Mouse (Mus musculus) spleen, postnatal 14 days (tissue): ENCODE measurements around the gene Endov.

Source experiments
- DNase-seq, 2 experiments: peaks; one replicate each; pipeline ENCODE4 v3.0.0; 2021 to 2022; ENCODE audit warnings: low spot score in 2 of 2

Endov gene

DNA sequence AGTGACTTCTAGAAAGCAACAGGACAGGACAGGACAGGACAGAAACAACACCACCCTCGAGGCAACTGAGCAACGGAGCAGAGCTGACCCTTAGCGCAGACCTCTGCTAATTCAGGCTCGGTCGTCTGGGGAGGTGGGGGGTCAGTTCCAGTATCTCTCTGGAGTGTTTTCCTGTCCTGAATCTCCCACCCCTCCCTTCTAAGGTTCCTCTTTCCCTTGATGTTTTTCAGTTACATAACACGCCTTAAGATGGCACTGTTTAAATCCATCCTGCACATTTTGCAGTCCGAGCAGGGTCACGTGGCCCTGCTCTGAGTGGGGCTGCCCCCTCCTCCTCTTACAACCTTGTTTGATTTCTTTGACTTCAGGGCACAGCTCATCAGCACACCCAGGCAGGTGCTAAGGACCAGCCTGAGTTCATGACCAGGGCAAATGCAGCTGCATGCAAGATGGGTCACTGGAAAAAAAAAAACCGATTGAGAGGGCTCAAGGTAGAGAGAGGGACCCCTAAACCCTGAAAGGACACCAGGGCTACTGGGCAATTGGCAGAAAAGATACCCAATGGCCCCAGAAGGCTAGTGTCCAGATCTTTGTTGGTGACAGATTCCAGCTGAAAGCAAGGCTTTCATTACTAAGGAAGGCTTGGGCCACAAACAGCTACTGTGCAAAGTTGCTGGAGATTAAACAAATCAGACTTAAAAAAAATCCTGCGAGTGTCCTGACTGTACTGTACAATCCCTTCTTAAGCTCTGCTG, 54.8 kb downstream of the Endov start:
- DNase-seq = no peak

DNA sequence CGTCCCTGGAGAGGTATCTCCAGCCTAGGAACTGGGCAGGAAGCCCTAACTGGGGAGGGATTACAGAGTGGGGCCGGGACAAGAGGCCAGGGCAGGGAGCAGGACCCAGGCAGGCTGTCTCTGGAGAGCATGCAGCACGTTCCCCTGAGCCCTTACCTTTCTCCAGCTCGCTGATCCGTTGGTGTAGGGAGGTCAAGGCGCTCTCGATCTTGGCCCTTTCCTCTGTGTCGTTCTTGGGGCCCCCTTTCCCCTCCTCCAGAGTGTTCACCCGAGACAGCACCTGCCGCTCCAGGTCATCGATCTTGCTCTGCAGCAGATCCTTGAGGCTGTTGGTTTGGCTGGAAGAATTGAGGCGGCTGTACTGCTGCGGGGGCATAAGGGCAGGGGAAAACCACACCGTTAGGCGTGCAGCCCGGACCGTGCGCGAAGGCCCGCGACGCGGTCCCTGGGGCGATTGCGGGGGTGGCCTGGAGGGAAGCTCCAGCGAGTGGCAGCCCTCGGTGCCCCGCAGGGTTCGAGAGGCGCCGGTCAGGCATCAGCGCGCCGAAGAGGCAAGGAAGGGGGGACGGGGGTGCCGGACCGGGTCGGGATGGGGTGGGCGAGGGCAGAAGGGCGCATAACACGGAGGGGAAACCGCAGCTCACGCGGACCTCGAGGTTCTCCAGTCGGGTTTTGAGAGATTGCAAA, 55.5 kb downstream of the Endov start:
- no peak for DNase-seq

DNA sequence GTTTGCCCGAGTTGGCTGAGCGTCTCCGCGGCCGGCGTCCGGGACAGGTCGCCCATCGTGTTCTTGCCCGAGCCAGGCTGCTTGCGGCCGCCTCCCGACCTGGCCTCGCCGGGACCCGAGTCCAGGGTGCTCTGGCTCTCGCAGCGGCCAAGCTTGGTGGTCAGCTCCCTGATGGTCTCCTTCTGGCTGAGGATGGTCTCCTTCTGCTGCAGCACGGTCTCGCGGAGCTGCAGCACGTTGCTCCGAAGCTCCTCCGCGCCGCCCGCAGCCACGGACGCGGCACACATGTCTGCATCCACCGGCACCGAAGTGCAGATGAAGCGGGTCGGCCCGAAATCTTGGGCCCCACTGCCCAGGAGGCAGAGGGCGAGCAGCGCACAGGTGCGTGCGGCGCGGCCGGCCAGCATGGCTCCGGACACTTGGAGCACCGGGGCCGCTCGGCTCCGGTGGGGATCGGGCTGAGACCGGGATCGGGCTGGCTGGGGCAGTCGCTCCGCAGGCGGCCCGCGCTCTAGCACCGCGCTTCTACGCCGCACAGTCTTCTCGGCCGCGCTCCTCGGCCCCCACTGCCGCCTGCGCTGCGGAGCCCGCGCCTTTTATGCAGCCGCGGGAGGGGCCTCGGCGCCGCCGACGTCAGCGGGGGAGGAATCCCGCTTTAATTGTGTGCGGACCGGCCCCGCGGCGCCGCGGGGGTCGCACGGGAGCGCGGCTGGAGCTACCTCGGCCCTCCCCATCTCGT, 56.2 kb downstream of the Endov start, which contains the start of gene Nptx1:
Nptx1 (minus strand) TSS at position 571 of the 739 bp plus-strand sequence.
- DNase-seq = no peak

DNA sequence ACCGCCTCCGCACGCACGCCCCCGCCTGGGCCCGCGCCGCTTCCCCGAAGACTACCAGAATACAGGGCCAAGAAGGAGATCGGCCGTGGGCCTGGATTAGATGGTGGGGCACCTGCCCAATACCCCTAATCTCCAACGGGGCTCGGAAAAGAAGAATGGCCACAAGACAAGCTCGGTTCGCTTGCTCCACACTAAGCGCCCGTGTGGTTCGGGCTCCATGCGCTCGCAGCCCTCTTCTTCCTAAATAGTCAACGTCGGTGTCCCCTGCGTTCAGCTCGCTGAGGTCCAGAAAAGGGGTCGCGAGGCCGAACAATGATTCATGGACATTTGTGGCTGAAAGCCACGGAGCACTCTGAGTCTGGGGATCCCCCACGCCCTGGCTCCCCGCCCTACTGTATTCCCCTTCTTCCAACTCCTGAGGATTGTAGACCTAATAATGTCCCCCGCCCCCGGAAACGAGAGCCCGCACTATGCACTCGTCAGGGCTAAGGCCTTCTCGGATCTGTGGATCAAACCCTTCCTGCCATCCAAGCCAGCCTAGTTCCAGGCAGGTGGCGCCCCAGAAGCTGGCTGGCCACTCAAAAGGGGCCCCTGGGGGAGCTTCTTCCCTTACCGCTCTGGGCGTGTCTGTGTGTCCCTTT, 56.9 kb downstream of the Endov start:
- DNase-seq = no peak

DNA sequence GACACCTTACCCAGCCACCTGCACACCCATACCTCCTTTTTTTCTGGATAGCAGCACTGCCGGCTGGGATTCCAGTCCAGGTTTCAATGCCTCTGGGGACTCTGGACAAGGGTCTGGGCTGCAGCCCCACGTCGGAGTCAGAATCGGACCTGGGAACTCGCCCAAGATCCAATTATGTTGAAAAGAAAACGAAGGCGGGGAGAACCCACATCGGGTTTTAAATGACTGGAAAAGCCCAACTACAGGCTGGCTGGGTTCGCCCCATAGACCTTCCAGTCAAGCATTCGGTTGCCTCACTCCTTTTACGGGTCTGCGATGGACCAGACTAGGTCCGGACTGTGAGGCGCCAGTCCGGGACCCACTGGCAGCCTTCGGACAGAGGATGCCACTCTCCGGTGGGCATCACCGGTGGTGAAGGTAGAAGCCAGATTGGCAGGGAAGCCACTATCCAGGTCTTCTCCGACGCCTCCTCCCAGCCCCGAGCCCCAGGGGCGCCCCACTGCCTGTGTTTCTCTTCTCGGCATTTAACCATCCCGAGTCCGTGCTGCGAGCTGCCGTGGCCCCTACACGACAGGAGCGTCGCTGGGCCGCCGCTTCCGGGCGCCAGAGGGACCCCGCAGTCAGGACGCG, 57.7 kb downstream of the Endov start:
- no peak for DNase-seq

DNA sequence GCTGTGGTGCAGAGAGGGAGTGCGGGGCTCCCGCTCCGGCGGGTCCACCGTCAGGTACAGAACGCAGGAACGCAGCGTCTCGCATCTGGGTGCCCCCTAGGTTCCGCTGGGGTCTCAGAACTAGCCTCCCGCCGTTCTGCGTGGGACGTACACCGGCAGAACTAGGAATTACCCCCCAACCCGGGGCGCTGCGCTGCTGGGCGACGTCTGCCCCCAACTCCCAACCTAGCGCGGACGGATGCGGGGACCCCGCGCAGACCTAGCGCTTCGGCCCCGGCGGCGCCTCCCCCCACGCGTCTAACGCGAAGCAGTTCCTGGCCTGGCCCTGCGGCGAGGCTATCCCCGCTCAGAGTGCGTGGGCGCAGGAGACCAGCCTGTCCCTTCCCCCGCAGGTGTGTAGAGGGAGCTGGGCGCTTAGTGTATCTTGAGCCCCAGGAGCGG, 58.2 kb downstream of the Endov start:
- no peak for DNase-seq

DNA sequence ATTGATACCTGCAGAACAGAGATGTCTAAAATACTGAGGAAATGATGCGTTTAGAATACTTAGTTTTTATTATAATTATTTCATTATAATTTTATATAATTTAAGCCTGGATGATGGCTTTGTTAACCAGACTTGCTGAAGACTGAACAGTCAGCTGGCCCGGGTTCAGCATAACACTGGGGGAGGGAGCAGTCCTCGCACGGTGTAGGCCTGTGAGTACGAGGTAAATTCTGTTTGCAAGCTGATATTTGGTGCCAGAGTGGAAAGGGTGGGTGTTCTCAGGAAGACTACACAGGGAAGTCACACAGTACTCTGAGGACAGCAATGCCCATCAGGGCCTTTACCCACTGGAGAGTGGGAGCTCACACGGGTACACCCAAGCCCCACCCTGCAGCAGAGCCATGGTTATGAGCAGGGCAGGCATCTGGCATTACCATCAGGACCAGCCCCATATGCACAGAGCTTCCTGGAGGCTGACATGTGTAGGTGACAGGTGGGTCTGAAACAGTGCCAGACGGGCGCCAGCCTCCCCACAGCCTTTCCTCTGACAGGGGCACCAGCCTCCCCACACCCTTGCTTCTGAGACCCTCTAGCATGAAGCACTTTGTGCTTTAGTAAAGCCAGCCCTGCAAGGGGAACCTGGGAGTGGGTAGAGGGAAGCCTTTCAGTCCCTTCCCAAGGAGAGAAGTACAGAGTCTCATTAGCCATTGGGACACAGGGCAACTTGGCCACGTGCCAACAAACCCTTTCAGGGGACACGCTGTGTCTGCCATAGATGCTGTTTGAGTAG, 59.6 kb downstream of the Endov start:
- no peak for DNase-seq

DNA sequence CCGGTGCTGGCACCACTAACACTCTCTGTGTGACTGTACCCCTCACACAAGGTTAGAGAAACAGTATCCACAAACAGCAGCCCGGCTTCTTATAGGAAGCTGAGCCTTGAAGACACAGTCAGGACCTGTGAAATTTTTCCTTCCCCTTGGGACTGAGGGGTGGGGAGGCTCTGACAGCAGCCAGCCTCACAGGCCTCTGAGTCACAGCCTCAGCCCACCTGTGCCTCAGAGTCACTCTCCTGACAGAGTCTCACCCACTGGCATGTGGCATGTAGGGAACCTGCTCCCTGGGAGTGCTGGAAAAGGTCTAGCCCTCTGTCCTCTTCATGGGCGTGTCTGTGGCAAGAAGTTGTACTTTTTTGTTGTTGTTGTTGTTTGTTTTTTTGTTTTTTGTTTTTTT, 60.3 kb downstream of the Endov start:
- DNase-seq = no peak

DNA sequence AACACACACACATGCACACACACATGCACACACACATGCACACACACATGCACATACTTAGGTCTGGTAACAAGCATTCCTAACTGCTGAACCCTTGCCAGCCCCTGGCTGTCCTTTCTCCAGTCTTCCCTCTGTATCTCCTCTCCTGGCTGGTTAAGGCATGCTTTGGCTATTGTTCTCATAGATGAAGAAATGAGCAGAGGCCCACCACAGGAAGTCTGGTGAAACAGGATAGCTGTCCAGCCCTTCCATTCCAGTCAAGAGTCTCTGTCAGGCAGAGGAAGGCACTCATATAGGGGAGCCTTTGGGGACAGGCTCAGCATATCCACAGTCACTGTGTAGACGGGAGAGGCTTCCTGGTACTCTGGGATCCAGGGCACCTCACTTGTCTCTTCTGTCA, 61.2 kb downstream of the Endov start:
- no peak for DNase-seq

DNA sequence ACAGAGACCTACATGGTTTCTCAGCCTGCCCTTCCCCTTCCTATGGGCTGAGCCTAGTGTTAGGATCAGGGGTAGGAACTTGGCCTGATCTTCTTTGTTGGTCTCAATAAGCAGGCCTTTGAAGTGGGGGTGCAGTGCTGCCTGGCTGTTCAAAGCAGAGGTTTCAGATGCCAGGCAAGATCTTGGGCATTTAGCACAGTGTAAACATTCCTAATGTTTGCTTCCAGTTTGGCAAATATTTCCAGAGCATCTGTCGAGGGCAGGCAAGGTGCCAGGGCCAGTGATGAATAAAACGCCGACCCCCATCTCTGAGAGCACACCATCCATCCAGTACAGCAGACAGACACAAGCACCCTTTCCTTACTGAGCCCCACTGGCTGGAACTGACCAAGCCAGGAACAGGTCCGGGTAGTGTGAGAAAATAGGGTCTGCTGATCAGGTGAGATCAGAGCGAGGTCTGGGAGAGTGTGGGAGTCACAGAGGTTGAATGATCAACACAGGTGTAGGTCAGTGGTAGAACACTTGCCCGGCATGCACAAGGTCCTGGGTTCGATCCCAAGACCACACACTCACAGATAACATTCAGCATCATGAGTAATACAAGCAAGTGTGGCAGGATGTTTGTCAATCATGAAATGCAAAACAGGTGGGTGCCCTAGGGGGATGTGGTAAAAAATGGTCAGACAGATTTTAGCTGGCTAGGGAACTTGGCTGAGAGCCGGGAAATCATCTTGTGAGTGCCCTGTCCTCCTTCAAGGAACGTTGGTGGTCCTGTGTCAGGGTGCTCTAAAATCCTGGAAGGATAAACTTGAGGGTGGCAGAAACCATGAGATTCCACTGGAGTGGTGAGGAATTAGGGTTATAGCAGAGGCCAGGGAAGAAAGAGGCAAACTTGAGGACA, 62.0 kb downstream of the Endov start:
- DNase-seq = no peak

DNA sequence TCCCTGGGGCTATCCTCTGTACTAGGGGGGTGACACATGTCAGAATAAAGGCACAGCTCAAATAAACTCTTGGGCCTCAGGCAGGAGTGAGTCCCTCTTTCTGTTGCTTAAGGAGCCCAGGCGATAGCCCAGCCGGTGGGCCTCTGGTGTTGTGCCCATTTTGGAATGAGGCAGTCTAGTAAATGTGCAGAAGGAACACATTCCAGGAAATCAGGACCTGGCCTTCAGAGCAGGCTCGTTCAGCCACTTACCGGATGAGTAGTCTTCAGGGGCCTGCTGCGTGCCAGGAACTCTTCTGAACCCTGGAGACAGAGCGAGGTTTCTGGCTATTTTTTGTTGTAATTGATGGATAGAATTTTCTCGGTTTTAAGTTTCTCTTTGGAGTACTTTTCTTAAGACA, 63.6 kb downstream of the Endov start:
- DNase-seq = no peak

DNA sequence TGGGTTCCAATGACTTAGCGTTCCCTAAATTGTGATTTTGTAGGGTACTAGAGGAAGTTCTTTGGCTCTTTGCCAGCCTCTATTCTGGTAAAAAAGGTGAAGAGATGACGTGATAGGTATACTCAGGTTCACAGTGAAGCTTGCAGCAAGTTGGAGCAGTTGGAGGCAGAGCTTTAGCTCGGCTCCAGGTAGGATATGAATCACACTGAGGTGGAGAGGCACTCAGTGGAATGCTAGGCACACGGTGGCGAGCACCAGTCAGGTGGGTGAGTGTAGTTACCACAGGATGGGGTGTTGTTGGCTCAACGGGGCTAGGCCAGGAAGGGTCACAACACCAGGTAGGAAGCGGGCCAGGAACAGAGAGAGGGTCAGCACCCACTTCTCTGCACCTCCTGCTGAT, 64.0 kb downstream of the Endov start:
- no peak for DNase-seq

DNA sequence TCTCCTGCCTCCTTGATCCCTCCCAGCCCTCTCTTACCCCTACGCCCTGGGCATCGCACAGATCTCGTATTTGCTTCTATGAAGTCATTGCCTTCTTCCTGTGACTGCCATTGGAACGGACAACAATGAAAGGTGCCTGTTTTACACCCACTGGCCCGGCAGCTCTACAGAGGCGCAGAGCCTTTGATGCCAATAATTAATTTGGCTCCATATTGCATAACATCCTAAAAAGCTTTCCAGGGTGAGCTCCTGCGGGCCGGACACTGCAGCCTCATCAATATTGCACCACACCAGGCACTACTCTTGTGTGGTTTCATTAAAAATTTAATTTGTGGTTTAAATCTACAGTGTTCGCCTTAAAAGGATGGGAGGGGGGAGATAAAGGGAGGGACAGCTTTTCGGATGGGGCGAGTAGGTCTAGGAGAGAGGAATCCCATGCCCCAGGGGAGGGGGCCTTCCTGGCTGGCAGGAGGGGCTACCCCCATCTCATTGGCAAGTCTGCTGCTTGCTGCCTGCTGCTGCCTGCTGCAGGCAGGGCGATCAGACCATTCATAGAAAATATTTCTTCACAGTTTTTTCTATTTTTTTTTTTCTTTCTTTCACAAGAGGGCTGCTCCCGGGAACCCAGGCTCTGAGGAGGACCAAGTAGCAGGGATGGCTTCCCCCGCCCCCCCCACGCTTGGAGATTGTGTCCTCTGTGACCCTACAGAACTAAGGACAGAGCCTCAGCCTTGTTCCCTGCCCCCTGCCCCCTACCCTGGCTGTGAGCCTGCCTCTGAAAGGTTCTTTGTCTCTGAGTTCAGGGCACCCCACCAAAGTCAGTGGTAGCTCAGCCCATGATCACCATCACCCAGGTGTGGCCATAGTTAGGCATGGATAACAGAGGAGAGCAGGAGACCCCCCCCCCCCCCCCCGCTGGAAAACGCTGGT, 67.1 kb downstream of the Endov start:
- DNase-seq = no peak

DNA sequence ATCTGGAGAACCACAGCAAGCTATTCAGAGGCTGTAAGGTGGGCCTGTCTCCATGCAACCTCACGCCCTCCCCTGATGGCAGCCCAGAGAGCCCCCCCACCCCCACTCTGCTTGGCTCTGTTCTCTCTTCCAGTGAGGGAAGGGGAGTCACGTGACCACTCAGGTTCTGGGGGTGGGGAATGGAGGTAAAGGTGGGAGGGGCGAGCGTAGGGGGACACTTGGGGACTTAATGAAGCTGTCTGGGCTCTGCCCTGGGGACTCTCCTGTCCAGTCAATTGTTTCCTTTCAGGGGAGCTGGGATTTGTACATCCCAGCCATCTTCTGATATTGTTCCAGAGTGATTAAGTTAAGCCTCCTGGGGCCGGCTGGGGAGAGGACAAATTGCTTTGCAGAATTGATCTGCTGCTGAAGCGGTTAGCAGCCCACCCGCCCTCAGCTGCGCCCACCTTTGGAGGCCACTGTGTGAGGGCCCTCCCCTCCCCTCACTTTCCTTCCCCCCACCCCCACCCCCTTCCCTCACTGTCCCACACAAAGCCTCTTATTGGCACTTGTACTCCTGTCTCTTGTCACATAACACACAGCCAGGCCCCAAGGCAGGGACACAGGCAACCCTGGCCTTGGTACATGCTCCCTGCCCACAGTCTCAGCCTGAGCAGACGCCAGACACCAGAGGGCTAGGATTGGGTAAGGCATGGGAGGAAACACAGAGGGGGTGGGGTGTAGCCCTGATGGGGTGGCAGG, 67.9 kb downstream of the Endov start:
- DNase-seq = no peak
